Mouse (Mus musculus): ENCODE measurements around the gene Myo15b. TPM values are rescaled to one million over a fixed set of nuclear protein-coding genes. Genes with fewer than 3 reads are reported as not detected.

Gene Myo15b
- total RNA-seq (2023) = 1 to 10 TPM; 1.2 to 1.8 TPM

GRCm38 (mm10) chr11:115858354-115858753 is at the start of gene Myo15b:
TSS of gene Myo15b (plus strand) at chr11:115858406.

GRCm38 (mm10) chr11:115813507-115814296 is 44.5 kb upstream of the Myo15b start, which contains the start of gene Caskin2:
TSS of gene Caskin2 (minus strand) at chr11:115813639.

GRCm38 (mm10) chr11:115814605-115815450 is 43.4 kb upstream of the Myo15b start, which contains the start of gene Tsen54:
TSS of gene Tsen54 (plus strand) at chr11:115814724.

GRCm38 (mm10) chr11:115823774-115824740 is 34.1 kb upstream of the Myo15b start, which contains the start of gene Llgl2:
TSS of gene Llgl2 (plus strand) at chr11:115824049.

GRCm38 (mm10) chr11:115899486-115900266 is 41.5 kb downstream of the Myo15b start, which contains the start of gene Smim5:
TSS of gene Smim5 (plus strand) at chr11:115899966.

GRCm38 (mm10) chr11:115911632-115912376 is 53.6 kb downstream of the Myo15b start, which contains the start of gene Smim6:
TSS of gene Smim6 (plus strand) at chr11:115912017.

GRCm38 (mm10) chr11:115933108-115933746 is 75.0 kb downstream of the Myo15b start, which contains the start of the genes Sap30bp and Recql5:
TSS of gene Sap30bp (plus strand) at chr11:115933282.
TSS of gene Recql5 (minus strand) at chr11:115933477.

Other genes with a start within 250 kb of the Myo15b start
- gene Mif4gd, start 245.4 kb upstream of the Myo15b start, total RNA-seq (2023) = 10 to 100 TPM; 17.1 to 18.4 TPM
- gene Slc25a19, start 230.1 kb upstream of the Myo15b start, total RNA-seq (2023) = 10 to 100 TPM; 11.3 to 11.8 TPM
- 100 to 1,000 TPM; 208 to 230 TPM for gene Grb2, start 149.8 kb upstream of the Myo15b start, total RNA-seq (2023)
- gene Tmem94, start 93.0 kb upstream of the Myo15b start, total RNA-seq (2023) = 10 to 100 TPM; 38.7 to 47.7 TPM
- 1 to 10 TPM; 1.1 to 1.8 TPM for gene Caskin2, start 44.8 kb upstream of the Myo15b start, total RNA-seq (2023)
- gene Tsen54, start 43.7 kb upstream of the Myo15b start, total RNA-seq (2023) = 1 to 10 TPM; 3.2 to 5.4 TPM
- gene Llgl2, start 34.4 kb upstream of the Myo15b start, total RNA-seq (2023) = 1 to 10 TPM; 4.6 to 5.2 TPM
- 10 to 100 TPM; 57.4 to 58.2 TPM for gene Smim5, start 41.6 kb downstream of the Myo15b start, total RNA-seq (2023)
- gene Smim6, start 53.6 kb downstream of the Myo15b start, total RNA-seq (2023) = 1 to 10 TPM; 5.2 to 5.3 TPM
- 10 to 100 TPM; 23.9 to 28.2 TPM for gene Sap30bp, start 74.9 kb downstream of the Myo15b start, total RNA-seq (2023)
- gene Recql5, start 75.1 kb downstream of the Myo15b start, total RNA-seq (2023) = 10 to 100 TPM; 22.8 to 26.1 TPM
- gene Itgb4, start 116.3 kb downstream of the Myo15b start, total RNA-seq (2023) = under 1 TPM in 1 of 2 experiments, not detected in 1; 0.07 TPM
- gene Galk1, start 154.3 kb downstream of the Myo15b start, total RNA-seq (2023) = 1 to 10 TPM; 8.4 to 8.5 TPM
- 1,000 to 10,000 TPM; 3,439 to 3,559 TPM for gene H3f3b, start 169.6 kb downstream of the Myo15b start, total RNA-seq (2023)
- gene Unk, start 171.9 kb downstream of the Myo15b start, total RNA-seq (2023) = 10 to 100 TPM; 23.5 to 24.4 TPM
- 10 to 100 TPM; 88.5 to 94.2 TPM for gene Unc13d, start 219.6 kb downstream of the Myo15b start, total RNA-seq (2023)
- 100 to 1,000 TPM; 160 to 163 TPM for gene Wbp2, start 228.6 kb downstream of the Myo15b start, total RNA-seq (2023)